Mouse (Mus musculus) gastrocnemius, adult 18-20 months (tissue): ENCODE measurements around the gene Zfp473. TPM values are rescaled to one million over a fixed set of nuclear protein-coding genes. Genes with fewer than 3 reads are reported as not detected.
"Not testable (repeated sequence)": the region's sequence is repeated elsewhere in the genome, so short reads cannot be mapped to it uniquely, and the experiment has no call there.

Source experiments
- DNase-seq: peaks from one replicate; pipeline ENCODE4 v3.0.0; 2021; ENCODE audit warnings: low spot score
- total RNA-seq, 2 experiments: library from RNA; stranded (reverse); gene quantifications; 2 replicates each; pipeline ENCODE4 v1.2.3; 2021

The Zfp473 gene
- total RNA-seq, 2 experiments from 2014 or later: not detected

DNA sequence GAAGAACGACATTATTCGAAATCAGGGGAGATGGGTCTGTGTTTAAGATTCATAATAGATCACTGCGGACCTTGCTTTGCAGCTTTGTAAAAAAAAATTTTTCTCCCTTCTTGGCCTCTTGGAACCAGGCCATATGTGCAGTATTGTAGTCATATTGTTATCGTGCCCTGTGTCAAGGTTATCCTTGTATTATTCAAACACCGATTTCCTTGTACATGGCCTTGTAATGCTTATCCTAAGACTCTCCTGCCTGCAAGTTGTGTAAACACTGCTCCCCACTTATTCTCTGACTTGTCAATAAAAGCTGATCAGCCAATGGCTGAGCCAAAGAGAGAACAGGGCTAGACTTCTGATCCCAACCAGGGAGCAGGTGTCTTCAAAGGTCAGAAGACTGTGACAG is 28.8 kb downstream of the Zfp473 start:
- no peak for DNase-seq

DNA sequence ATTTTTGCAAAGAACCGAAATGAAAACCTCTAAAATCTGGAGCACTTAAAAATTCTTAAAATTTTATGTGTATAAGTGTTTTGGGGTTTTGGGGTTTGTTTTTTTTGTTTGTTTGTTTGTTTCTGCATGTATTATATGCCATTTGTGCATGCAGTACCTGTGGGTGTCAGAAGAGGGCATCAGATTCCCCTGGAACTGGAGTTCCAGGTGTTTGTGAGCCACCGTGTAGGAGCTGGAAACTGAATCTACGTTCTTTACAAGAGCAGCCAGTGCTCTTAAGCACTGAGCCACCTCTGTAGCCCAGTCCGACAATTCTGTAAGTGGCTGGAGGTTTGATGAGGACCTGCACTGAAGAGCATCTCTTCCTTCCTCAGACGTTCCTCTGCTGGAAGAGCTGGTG is 41.0 kb downstream of the Zfp473 start:
- DNase-seq: no peak

DNA sequence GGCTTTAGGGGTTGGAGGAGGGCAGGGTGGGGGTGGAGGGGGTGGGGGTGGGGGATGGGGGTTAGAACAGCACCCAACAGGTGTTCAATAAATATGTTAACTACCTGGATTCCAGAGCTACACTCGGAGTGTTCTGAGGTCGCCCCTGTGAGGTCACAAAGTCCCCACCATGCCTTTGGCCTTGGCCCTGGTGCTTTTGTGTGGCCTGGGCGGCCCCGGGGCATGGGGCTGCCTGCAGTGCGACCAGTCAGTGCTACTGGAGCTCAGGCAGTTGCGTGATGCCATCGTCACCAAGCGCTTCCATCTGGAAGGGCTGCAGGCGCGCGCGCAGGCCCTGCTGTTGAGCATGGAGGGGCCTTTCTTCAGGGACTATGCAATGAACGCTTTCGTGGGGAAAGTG is 42.3 kb downstream of the Zfp473 start, which contains the start of gene Izumo2:
Izumo2 (plus strand) TSS at position 169 of the 400 bp plus-strand sequence.
- no peak for DNase-seq

DNA sequence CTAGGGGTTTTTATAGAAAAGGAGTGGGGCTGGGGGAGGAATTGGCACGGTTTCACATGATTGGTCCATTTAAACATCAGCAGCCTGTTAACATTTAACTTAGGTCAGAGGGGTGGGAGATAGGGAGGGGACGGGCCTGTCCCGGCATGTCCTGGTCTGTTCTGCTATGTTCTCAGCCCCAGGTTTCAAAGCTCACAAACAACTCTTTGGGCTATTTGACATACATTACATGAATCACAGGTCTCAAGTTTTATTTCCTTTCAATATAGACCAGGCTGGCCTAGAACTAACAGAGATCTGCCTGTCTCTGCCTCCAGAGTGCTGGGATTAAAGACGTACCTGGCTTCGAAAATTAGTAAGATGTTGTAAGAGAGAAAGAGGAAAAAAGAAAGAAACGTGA is 42.8 kb downstream of the Zfp473 start:
- DNase-seq: not testable (repeated sequence)

DNA sequence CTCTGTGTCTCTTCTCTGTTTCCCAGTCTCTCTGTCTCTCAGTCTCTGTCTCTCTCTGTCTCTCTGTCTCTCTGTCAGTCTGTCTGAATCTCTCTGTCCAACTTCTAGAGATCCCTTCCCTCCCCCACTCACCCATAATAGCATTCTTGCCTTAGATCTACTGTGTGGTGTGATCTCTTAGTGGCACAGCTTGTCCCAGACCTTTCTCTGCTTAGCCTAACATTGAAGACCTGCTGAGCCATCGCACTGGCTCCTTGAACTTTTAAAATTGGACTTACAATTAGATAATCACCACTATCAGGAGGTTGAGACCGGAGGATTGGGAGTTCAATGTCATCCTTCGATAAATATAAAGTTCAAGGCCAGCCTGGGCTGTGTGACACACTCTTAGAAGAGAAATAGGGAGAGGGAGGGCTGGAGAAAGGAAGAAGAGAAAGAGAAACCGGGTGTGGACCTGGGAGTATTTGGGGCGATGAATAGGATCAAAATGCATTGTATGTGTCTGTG is 43.6 kb downstream of the Zfp473 start:
- no peak for DNase-seq

DNA sequence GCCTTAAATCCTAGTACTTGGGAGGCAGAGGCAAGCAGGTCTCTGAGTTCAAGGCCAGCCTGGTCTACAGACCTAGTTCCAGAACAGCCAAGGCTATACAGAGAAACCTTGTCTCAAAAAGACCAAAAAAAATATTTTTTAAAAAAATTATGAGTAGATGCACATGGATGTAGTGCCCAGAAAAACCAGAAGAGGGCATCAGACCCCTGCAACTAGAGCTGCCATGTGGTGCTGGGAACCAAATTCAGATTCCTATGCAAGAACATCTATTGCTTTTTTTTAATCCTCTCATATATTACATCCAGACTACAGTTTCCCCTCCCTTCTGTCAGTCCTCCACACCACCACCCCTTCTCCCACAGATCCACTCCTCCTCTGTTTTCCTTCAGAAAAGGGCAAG is 44.5 kb downstream of the Zfp473 start:
- no peak for DNase-seq

DNA sequence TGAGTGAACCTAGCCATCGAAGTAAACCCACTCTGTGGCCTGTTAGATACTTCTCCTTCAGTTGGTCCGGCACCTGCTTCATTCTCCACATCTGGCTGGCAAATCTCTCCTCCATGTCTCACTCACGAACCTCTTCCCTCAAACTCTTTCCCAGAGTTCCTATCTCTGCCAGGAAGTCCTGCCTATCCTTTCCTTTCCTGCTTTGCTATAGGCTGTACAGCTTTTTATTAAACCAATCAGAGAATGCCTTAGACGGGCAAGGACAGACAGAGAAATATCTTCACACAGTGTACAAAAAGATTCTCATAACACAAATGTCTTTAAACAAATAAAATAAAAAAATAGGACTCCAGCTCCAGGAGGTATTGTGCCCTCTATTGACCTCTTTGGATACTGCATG is 45.8 kb downstream of the Zfp473 start:
- no peak for DNase-seq

DNA sequence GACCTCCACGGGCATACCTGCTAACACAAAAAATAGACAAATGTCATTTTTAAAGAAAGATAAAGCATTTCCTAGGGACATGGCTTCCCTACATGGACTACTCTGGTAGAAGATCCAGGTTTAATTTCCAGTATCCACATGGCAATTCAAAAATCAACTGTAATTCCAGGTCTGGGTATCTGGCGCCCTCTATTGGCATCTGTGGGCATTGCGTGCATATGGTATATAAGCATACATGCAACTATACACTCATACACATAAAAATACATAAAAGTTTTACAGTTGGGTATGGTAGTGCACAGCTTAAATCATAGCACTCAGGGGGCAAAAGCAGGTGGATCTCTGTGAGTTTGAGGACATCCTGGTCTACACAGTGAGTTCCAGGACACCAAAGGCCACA is 46.5 kb downstream of the Zfp473 start:
- DNase-seq: no peak

DNA sequence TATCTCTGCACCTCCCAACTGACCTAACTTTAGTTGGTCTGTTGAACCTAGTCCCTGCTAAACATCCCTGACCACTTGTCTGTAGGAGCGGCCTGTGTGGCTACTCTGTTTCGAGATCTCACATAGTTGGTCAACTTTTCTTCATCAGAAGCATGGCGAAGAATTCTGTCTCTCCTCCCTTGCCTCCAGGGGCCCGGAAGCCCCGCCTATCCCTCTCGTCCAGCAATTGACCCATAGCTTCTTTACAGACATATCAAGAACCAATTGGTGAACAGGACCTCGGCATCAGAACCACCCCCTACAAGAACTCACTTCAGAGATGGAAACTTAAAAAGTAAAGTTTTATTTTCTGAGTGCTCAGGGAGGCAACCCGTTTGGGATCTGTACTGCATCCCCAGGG is 47.9 kb downstream of the Zfp473 start:
- DNase-seq: no peak

DNA sequence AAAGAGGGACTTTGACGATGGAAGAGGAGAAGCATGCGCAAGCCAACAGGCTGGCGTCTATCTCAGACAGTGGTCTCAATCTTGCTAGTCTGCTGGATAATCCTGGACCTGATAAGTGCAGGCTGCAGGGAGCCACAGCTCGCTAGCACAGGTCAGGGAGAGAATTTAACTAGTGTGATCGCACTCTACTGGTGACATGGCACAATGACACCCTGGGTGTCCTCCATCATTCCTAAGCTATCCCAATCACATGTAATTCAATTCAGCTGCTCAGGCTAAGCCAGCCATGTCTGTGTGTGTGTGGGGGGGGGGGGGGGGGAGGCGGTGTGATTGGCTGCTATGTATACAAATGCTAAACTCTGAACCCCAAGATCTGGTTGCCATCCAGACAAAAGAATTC is 48.9 kb downstream of the Zfp473 start:
- DNase-seq: no peak

DNA sequence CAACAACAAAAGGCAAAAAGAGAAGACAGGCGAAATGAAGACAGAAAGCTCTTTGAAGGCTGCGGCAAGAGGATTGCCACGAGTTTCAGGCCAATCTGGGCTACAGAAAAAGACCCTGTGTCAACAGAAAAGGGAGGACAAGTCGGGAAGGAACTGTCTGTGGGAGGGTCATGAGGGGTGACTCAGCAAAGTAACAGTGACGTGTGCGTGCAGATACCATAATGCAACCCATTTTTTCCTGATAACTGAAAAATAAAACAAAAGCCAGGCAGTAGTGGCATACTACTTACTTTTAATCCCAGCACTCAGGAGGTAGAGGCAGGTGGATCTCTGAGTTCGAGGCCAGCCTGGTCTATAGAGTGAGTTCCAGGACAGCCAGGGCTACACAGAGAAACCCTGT is 52.9 kb downstream of the Zfp473 start:
- DNase-seq: no peak

DNA sequence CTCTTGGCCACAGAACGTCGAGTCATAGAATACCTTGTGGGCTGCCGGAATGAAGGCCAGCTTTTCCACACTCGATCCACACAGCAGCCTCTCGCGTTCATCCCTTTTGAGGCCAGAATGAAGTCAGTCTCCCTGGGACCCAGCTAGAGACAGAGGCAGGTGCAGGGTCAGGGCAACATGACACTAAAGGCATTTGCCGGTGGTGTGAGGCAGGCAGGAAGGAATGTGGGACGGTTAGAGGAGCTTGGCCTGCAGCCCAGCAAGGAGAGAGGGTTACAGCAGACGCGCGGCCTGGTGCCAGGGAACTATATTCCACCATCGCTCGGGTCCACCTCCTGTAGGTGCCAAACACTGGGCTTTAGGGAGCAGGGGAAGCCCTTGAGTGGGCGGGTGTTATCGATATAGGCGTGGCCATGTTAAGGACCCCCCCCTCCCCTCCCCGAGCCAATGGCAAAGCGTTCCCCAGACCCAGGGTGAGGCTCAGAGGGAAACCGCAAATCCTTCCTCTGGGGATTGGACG is 53.6 kb downstream of the Zfp473 start:
- DNase-seq: peak; percentile 86

DNA sequence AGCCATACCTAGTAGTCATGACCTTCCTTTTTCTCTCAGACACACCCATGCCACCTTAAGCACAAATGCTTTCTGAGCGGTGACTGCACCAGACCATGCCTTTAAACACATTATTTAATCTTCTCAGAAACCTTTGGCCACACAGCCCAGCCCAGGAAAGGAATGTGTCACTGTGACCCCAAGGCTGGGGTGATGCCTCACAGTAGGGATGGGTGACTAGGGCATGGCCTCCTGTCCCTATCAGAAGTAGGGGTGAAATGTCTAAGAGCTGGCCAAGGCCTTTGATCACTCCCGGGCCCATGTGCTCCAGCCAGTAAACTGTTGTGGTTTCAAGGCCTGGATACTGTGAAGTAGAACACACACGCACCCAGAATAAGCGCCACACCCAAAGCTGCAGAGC is 55.6 kb downstream of the Zfp473 start:
- no peak for DNase-seq

DNA sequence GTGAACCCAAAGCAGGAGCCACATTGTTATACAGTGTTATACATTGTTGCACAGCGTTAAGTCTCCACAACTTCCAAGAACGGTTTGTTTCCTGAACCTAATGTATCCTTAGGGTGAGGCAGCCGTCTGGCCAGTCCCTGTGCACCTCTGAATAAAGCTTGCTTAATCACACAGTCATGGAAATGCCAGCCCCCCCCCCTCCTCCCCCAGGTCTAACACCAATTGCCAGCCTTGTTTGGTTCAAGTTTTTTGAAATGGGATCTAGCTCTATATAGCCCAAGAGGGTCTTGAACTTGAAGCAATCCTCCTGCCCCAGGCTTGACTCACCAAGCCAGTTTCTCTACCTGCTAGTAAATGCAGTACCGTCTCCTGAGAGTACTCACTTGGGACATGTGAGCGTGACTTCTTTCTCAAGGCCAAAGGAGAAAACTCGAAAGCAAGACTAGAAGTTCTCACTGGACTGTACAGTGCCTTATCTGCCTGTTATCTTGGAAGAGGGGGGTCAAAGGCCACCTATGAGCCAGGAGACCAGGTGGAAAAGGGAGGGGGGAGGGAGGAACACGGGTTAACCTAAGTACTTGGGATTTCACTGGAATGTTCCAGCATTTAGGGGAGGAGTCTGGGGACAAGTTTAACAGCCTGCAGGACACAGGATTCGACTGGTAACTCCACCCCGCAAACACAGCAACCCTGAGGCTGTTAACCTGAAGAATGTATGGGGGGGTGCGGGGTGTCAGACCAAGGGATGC is 57.2 kb downstream of the Zfp473 start:
- no peak for DNase-seq

DNA sequence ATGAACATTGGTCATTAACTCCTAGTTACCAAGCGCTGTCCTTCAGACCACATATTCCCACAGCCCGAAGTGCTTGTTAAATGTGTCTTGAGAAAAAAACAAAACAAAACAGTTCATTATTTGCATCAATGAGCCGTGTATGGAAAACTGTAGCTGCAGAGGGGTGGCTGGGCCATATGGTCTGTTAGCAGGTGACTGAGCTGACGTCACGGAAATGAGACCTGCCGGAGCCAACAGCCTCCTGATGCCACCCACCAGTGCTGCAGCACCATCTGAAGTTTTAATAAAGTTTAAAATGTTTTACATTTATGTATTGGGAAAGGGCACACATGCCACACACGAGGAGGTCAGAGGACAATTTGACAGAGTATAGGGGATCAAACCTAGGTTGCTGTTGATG is 61.5 kb downstream of the Zfp473 start:
- DNase-seq: no peak

DNA sequence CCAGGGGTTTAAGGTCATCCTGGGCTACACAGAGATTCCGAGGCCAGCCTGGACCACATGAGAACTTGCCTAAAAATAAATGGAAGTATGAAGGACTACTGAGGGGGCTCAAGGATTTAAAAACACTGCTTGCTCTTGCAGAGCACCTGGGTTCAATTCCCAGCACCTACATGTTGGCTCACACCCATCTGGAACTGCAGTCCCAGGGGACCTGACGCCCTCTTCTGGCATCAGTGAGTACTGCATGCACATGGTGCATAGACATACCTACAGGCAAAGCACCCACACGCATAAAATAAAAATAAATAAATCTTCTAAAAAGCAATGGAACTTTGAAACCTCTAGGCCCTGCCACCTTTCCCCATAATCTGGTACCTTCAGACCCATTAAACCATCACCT is 62.0 kb downstream of the Zfp473 start:
- no peak for DNase-seq

DNA sequence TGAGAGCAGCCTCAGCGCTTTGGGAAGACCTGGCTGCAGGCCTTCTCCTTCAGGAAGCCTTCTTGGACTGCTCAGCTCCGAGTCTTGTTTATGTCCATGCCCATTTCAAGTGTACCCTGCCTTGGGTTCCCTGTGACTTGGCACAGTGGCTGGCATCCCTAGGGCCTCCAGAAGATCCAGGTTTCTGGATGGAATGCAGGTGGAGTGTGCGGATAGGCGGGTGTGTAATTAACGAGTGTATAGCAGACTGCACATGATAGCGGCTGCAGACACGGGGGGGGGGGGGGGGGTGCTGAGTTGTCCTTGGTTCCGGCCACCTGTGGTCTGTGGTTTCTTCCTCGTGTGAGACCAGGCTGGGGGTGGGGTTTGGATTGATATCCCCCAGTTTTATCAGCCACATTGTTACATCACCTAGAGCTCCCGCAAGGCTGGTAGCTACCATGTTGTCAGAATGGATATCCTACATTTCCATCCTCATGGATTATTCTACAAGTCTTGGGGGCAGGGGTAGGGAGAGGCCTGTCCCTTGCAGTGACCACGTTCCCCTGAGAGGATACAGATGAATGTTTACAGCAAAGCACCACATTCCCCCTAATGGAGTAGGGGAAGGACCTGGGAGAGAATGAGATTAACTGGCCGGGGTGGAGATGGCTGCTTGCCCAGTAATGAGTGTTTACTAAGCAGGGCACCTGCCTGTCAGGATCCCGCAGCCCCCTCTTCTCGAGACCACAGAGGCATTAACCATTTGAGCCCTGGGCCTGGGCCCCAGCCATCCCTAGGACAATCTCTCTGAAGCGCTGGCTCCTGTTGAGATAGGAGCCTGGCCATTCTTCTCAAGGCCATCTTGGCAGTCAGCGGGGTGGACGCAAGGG is 65.1 kb downstream of the Zfp473 start:
- no peak for DNase-seq

DNA sequence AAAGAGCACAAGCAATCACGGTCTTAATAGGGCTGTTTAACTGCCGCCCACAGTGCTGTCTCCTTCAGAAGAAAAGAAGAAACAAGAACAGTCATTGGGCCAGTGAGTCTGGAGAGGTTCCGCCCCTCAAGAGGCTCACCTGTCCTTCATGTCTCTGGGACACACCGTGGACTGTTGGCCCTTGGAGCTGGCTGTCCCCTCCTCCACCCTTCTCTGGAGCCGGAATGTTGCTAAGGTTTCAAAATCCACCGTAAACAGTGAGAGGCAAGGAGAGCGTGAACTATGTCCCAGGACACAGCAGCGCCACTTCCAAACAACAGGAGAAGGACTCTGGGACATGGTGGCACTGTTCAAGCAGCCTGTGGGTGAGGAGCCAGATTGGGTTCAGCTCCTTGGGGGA is 67.2 kb downstream of the Zfp473 start:
- no peak for DNase-seq
